Mouse (Mus musculus): ENCODE measurements around the gene Arl5a. TPM values are rescaled to one million over a fixed set of nuclear protein-coding genes. Genes with fewer than 3 reads are reported as not detected.

Arl5a gene
- polyA plus RNA-seq, 1 experiment from 2014 or later: 22.0 TPM

GRCm38 (mm10) chr2:52419295-52419694 lies 5.4 kb downstream of the Arl5a start:
- Histone ChIP-seq H3K27me3 (replicated peaks; ENCODE audit: insufficient read depth, low read length) (no peaks in the 10 kb centered on the region), H3K4me1 (ENCODE audit: insufficient read depth, low read depth, low read length) (peaks cover 11% of the 10 kb centered on the region; the same call in 1 of the 2 replicates), H3K27ac (ENCODE audit: low read length) (no peak overlapping the region), H3K4me2 (replicated peaks; ENCODE audit: low read depth, low read length) (no peak overlapping the region), H3K9me3 (ENCODE audit: low read length) (no peaks in the 10 kb centered on the region), H3K9ac (replicated peaks; ENCODE audit: low read depth) (no peak overlapping the region), H3K36me3 (ENCODE audit: insufficient read depth, low read length) (no peaks in the 10 kb centered on the region), H3K4me3 (ENCODE audit: low read depth, low read length) (no peak overlapping the region)
- TF ChIP-seq EP300 (IDR thresholded peaks at IDR 0.05) (no peak), CTCF (IDR thresholded peaks at IDR 0.05) (no peak)
- DNase-seq (ENCODE audit: low spot score) (no peak), ATAC-seq (no peak)
- 61% methylated on average over 6 of the region's 6 CpGs for WGBS

DNA sequence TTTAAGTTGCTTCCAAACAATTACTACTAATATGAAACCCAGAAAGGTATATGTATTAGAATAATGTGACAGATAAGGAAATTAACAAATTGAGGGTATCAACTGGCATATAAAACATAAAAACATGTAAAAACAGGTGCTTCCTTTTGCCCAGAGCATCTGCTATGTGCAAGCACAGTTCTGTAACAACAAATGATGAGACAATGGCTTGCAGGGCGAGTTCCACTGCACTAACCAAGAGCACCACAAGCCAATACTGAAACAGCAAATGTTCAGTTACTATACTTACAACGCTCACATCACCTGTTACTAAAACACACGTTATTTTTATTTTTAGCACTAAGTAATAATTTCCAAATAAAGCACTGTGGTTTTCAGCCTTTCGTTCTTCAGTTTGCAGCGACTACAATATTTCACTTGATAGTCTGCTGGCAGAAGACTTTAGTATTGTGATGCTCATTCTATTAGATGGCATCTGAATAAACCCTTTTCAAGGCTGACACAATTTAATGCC lies 12.1 kb downstream of the Arl5a start:
- 97% methylated on average over 5 of the region's 5 CpGs for WGBS
- no peaks in the 10 kb centered on the region for H3K4me1 ChIP-seq (ENCODE audit: insufficient read depth, low read depth, low read length)
- peaks cover 3% of the 10 kb centered on the region; the same call in 1 of the 2 replicates for H3K9me3 ChIP-seq (ENCODE audit: low read length)
- H3K27me3 ChIP-seq (replicated peaks; ENCODE audit: insufficient read depth, low read length): no peaks in the 10 kb centered on the region
- H3K36me3 ChIP-seq (ENCODE audit: insufficient read depth, low read length): peaks cover 29% of the 10 kb centered on the region
- no peak overlapping the region for H3K27ac ChIP-seq (ENCODE audit: low read length)
- H3K4me2 ChIP-seq (replicated peaks; ENCODE audit: low read depth, low read length): no peak overlapping the region
- no peak overlapping the region for H3K4me3 ChIP-seq (ENCODE audit: low read depth, low read length)
- DNase-seq (ENCODE audit: low spot score) (no peak), ATAC-seq (no peak)
- no peak overlapping the region for H3K9ac ChIP-seq (replicated peaks; ENCODE audit: low read depth)
- TF ChIP-seq CTCF (IDR thresholded peaks at IDR 0.05) (no peak), EP300 (IDR thresholded peaks at IDR 0.05) (no peak)

DNA sequence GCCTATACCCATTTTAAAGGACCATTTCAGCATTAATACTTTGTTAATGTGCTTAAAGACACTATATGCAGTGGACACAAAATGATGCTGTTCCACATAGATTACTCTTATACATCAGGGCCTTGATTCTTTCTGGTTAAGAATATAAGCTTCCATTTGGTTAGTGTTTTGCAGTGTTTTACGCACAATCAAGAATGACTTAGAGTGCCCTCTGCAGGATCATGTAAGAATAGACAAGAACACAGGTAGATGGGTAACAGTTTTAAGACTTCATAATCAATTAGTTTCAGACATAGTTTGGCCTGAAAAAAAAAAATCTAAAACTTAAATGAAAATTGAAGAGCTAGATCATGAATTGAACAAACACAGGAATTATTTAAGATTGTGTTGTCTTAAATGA lies 18.2 kb downstream of the Arl5a start:
- H3K27me3 ChIP-seq (replicated peaks; ENCODE audit: insufficient read depth, low read length): no peaks in the 10 kb centered on the region
- peaks cover 3% of the 10 kb centered on the region; the same call in 1 of the 2 replicates for H3K9me3 ChIP-seq (ENCODE audit: low read length)
- no peaks in the 10 kb centered on the region for H3K4me1 ChIP-seq (ENCODE audit: insufficient read depth, low read depth, low read length)
- ATAC-seq: no peak
- H3K36me3 ChIP-seq (ENCODE audit: insufficient read depth, low read length): peaks cover 43% of the 10 kb centered on the region
- no peak overlapping the region for H3K4me2 ChIP-seq (replicated peaks; ENCODE audit: low read depth, low read length)
- no peak overlapping the region for H3K4me3 ChIP-seq (ENCODE audit: low read depth, low read length)
- 86% methylated on average over 1 of the region's 1 CpGs for WGBS
- DNase-seq (ENCODE audit: low spot score): peak; percentile 34
- H3K9ac ChIP-seq (replicated peaks; ENCODE audit: low read depth): no peak overlapping the region
- TF ChIP-seq EP300 (IDR thresholded peaks at IDR 0.05) (no peak), CTCF (IDR thresholded peaks at IDR 0.05) (peak; percentile 67)
- no peak overlapping the region for H3K27ac ChIP-seq (ENCODE audit: low read length)

GRCm38 (mm10) chr2:52405238-52405637 lies 19.5 kb downstream of the Arl5a start:
- Histone ChIP-seq H3K27ac (ENCODE audit: low read length) (no peak overlapping the region), H3K4me2 (replicated peaks; ENCODE audit: low read depth, low read length) (no peak overlapping the region), H3K4me1 (ENCODE audit: insufficient read depth, low read depth, low read length) (no peaks in the 10 kb centered on the region), H3K9me3 (ENCODE audit: low read length) (peaks cover 3% of the 10 kb centered on the region; the same call in 1 of the 2 replicates), H3K4me3 (ENCODE audit: low read depth, low read length) (no peak overlapping the region), H3K9ac (replicated peaks; ENCODE audit: low read depth) (no peak overlapping the region), H3K27me3 (replicated peaks; ENCODE audit: insufficient read depth, low read length) (no peaks in the 10 kb centered on the region), H3K36me3 (ENCODE audit: insufficient read depth, low read length) (peaks cover 33% of the 10 kb centered on the region)
- no peak for DNase-seq (ENCODE audit: low spot score)
- TF ChIP-seq CTCF (IDR thresholded peaks at IDR 0.05) (no peak), EP300 (IDR thresholded peaks at IDR 0.05) (no peak)
- no peak for ATAC-seq
- 93% methylated on average over 5 of the region's 5 CpGs for WGBS

GRCm38 (mm10) chr2:52394529-52394928 lies 30.2 kb downstream of the Arl5a start:
- DNase-seq (ENCODE audit: low spot score) (peak; percentile 9), ATAC-seq (no peak)
- Histone ChIP-seq H3K27ac (ENCODE audit: low read length) (no peak overlapping the region), H3K4me3 (ENCODE audit: low read depth, low read length) (no peak overlapping the region), H3K36me3 (ENCODE audit: insufficient read depth, low read length) (no peaks in the 10 kb centered on the region), H3K4me2 (replicated peaks; ENCODE audit: low read depth, low read length) (no peak overlapping the region), H3K4me1 (ENCODE audit: insufficient read depth, low read depth, low read length) (no peaks in the 10 kb centered on the region), H3K9ac (replicated peaks; ENCODE audit: low read depth) (no peak overlapping the region), H3K9me3 (ENCODE audit: low read length) (no peaks in the 10 kb centered on the region), H3K27me3 (replicated peaks; ENCODE audit: insufficient read depth, low read length) (no peaks in the 10 kb centered on the region)
- no peak for TF ChIP-seq CTCF (IDR thresholded peaks at IDR 0.05)
- TF ChIP-seq EP300 (IDR thresholded peaks at IDR 0.05): no peak
- 81% methylated on average over 5 of the region's 5 CpGs for WGBS

DNA sequence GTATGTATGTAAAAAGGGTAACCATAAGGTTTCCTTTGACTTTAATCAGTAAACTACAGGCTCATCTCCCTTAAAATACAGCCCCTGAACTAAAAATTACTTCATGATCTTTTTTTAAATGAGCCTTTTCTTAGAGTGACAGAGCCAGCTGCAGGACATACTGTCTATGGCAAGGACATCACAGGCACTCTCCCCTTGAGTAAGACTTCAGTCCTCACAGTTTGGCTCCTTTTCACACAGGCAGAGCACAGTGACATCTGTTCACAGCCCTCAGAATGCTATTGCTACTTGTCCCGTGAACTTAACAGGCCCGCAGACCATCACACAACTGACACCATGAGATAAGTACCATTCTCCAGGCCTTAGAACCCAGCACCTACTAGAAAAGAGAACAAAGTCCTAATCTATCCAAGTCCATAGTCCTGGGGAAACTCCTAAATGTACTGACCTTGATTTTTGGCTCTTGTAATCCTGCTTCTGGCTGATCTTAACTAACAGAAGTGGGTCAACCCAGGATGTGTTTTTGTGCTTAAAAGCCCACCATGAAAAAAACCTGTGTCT lies 34.2 kb downstream of the Arl5a start:
- 69% methylated on average over 2 of the region's 2 CpGs for WGBS

More for the DNA sequence above, 34.2 kb downstream of the Arl5a start:
- DNase-seq (ENCODE audit: low spot score) (peak; percentile 59), ATAC-seq (no peak)
- no peaks in the 10 kb centered on the region for H3K27me3 ChIP-seq (replicated peaks; ENCODE audit: insufficient read depth, low read length)
- H3K36me3 ChIP-seq (ENCODE audit: insufficient read depth, low read length): no peaks in the 10 kb centered on the region
- no peak overlapping the region for H3K4me3 ChIP-seq (ENCODE audit: low read depth, low read length)
- no peaks in the 10 kb centered on the region for H3K9me3 ChIP-seq (ENCODE audit: low read length)
- H3K4me1 ChIP-seq (ENCODE audit: insufficient read depth, low read depth, low read length): no peaks in the 10 kb centered on the region
- TF ChIP-seq CTCF (IDR thresholded peaks at IDR 0.05): no peak
- TF ChIP-seq EP300 (IDR thresholded peaks at IDR 0.05): no peak
- no peak overlapping the region for H3K4me2 ChIP-seq (replicated peaks; ENCODE audit: low read depth, low read length)
- H3K9ac ChIP-seq (replicated peaks; ENCODE audit: low read depth): no peak overlapping the region
- H3K27ac ChIP-seq (ENCODE audit: low read length): no peak overlapping the region
